Mouse (Mus musculus) CH12.LX (cell line): ENCODE measurements around the gene Cdkn2d. TPM values are rescaled to one million over a fixed set of nuclear protein-coding genes. Genes with fewer than 3 reads are reported as not detected.

Source experiments
- DNase-seq: peaks from one replicate; pipeline ENCODE4 v3.0.0-alpha.2; 2013; ENCODE audit errors: extremely low read depth
- H3K27ac ChIP-seq: 2 replicates; pipeline ENCODE4 v1.5.1; 2012; ENCODE audit warnings: low read depth, mild to moderate bottlenecking, control low read depth, moderate library complexity; ENCODE audit not compliant: insufficient read depth
- H3K27me3 ChIP-seq: replicated peaks from 2 replicates; pipeline ENCODE3; 2012; ENCODE audit warnings: inconsistent platforms
- H3K36me3 ChIP-seq, 2 experiments: replicated peaks in 1 of 2; 2 replicates each; pipeline versions ENCODE3 to v1.6.1; 2012; ENCODE audit warnings: inconsistent platforms in 1 of 2, low read length in 1 of 2, mild to moderate bottlenecking in 1 of 2, mixed read lengths in 1 of 2, moderate library complexity in 1 of 2; ENCODE audit not compliant: control insufficient read depth in 1 of 2, insufficient read depth in 1 of 2
- H3K4me1 ChIP-seq, 2 experiments: 2 replicates each; pipeline ENCODE4 v1.6.1; 2012; ENCODE audit warnings: inconsistent platforms in 1 of 2, moderate library complexity in 1 of 2; ENCODE audit not compliant: insufficient read depth in 2 of 2, control insufficient read depth in 1 of 2
- H3K4me2 ChIP-seq: 2 replicates; pipeline ENCODE4 v1.6.1; 2012; ENCODE audit warnings: low read depth, mild to moderate bottlenecking, control low read depth; ENCODE audit not compliant: poor library complexity, insufficient read depth, severe bottlenecking
- H3K4me3 ChIP-seq, 3 experiments: fragments of 150-350 bp in 1 of 3; sonication (generic) in 1 of 3; replicated peaks in 1 of 3; 2 replicates each; pipeline versions ENCODE3 to v1.5.1; 2011 to 2012; ENCODE audit warnings: low read depth in 2 of 3, low read length in 2 of 3, mild to moderate bottlenecking in 2 of 3, moderate library complexity in 2 of 3, control low read depth in 1 of 3, improper control_type of control experiment in 1 of 3, inconsistent platforms in 1 of 3, mixed read lengths in 1 of 3; ENCODE audit not compliant: poor library complexity in 1 of 3
- H3K79me2 ChIP-seq: replicated peaks from 2 replicates; pipeline ENCODE4 v1.6.1; 2012; ENCODE audit warnings: mild to moderate bottlenecking, moderate library complexity; ENCODE audit not compliant: control insufficient read depth, poor library complexity, insufficient read depth, severe bottlenecking; ENCODE audit errors: extremely low read depth
- H3K9ac ChIP-seq: 2 replicates; pipeline ENCODE4 v1.6.1; 2012; ENCODE audit warnings: low read depth, mild to moderate bottlenecking, control low read depth, moderate library complexity; ENCODE audit not compliant: insufficient read depth
- H3K9me3 ChIP-seq: replicated peaks from 2 replicates; pipeline ENCODE3; 2012; ENCODE audit warnings: low read length, inconsistent platforms, mixed read lengths
- CHD2 ChIP-seq: IDR thresholded peaks from 2 replicates; pipeline ENCODE4 v1.6.1; 2011; ENCODE audit warnings: low read length, improper control_type of control experiment
- CTCF ChIP-seq, 2 experiments: IDR thresholded peaks in 1 of 2; conservative IDR thresholded peaks in 1 of 2; 2 replicates each; pipeline ENCODE4 v1.5.1; 2011 to 2012; ENCODE audit warnings: low read depth in 2 of 2, low read length in 2 of 2, improper control_type of control experiment in 1 of 2, inconsistent platforms in 1 of 2, mild to moderate bottlenecking in 1 of 2, moderate library complexity in 1 of 2
- E2F4 ChIP-seq: IDR thresholded peaks from 2 replicates; pipeline ENCODE4 v1.6.1; 2011; ENCODE audit warnings: low read depth, low read length, improper control_type of control experiment; ENCODE audit not compliant: insufficient replicate concordance
- ETS1 ChIP-seq: conservative IDR thresholded peaks from 2 replicates; pipeline ENCODE4 v1.6.1; 2012; ENCODE audit warnings: low read depth, mild to moderate bottlenecking, inconsistent platforms, low read length, improper control_type of control experiment, moderate library complexity
- HCFC1 ChIP-seq: IDR thresholded peaks from 2 replicates; pipeline ENCODE4 v1.6.1; 2012; ENCODE audit warnings: low read depth, mild to moderate bottlenecking, inconsistent platforms, low read length, improper control_type of control experiment
- IRF4 ChIP-seq: IDR thresholded peaks from 2 replicates; pipeline ENCODE4 v1.6.1; 2014; ENCODE audit warnings: low read depth, mild to moderate bottlenecking, inconsistent platforms, low read length, improper control_type of control experiment
- JUND ChIP-seq: conservative IDR thresholded peaks from 2 replicates; pipeline ENCODE4 v1.6.1; 2011; ENCODE audit warnings: low read depth, low read length, improper control_type of control experiment
- KAT2A ChIP-seq: IDR thresholded peaks from 2 replicates; pipeline ENCODE4 v1.6.1; 2012; ENCODE audit warnings: low read length, improper control_type of control experiment, inconsistent platforms; ENCODE audit not compliant: insufficient replicate concordance
- MAX ChIP-seq: IDR thresholded peaks from 2 replicates; pipeline ENCODE4 v1.6.1; 2011; ENCODE audit warnings: low read length, improper control_type of control experiment
- MAZ ChIP-seq: IDR thresholded peaks from 2 replicates; pipeline ENCODE4 v1.6.1; 2012; ENCODE audit warnings: low read depth, mild to moderate bottlenecking, inconsistent platforms, low read length, improper control_type of control experiment, moderate library complexity
- MEF2A ChIP-seq: IDR thresholded peaks from 2 replicates; pipeline ENCODE4 v1.6.1; 2014; ENCODE audit warnings: low read depth, mild to moderate bottlenecking, inconsistent platforms, low read length, improper control_type of control experiment, borderline replicate concordance
- MXI1 ChIP-seq: IDR thresholded peaks from 2 replicates; pipeline ENCODE4 v1.6.1; 2011; ENCODE audit warnings: mild to moderate bottlenecking, low read depth, low read length, improper control_type of control experiment
- MYC ChIP-seq: IDR thresholded peaks from 2 replicates; pipeline ENCODE4 v1.6.1; 2011; ENCODE audit warnings: low read depth, mild to moderate bottlenecking, improper control_type of control experiment, low read length
- NRF1 ChIP-seq: IDR thresholded peaks from 2 replicates; pipeline ENCODE4 v1.6.1; 2014; ENCODE audit warnings: low read depth, mild to moderate bottlenecking, inconsistent platforms, low read length, improper control_type of control experiment, moderate library complexity
- POLR2A ChIP-seq: IDR thresholded peaks from 2 replicates; pipeline ENCODE4 v1.6.1; 2011; ENCODE audit warnings: low read depth, mild to moderate bottlenecking, improper control_type of control experiment, low read length
- POLR2AphosphoS2 ChIP-seq: IDR thresholded peaks from 2 replicates; pipeline ENCODE4 v1.6.1; 2011; ENCODE audit warnings: low read depth, low read length, improper control_type of control experiment
- RAD21 ChIP-seq: IDR thresholded peaks from 2 replicates; pipeline ENCODE4 v1.6.1; 2011; ENCODE audit warnings: low read depth, mild to moderate bottlenecking, low read length, improper control_type of control experiment, moderate library complexity
- SIN3A ChIP-seq: IDR thresholded peaks from 2 replicates; pipeline ENCODE4 v1.6.1; 2012; ENCODE audit warnings: low read length, improper control_type of control experiment, inconsistent platforms
- SMC3 ChIP-seq: IDR thresholded peaks from 2 replicates; pipeline ENCODE4 v1.6.1; 2011; ENCODE audit warnings: low read depth, low read length, improper control_type of control experiment
- TBP ChIP-seq: conservative IDR thresholded peaks from 2 replicates; pipeline ENCODE4 v1.6.1; 2011; ENCODE audit warnings: low read depth, low read length, improper control_type of control experiment
- USF1 ChIP-seq: IDR thresholded peaks from 2 replicates; pipeline ENCODE4 v1.6.1; 2014; ENCODE audit warnings: low read depth, mild to moderate bottlenecking, inconsistent platforms, low read length, improper control_type of control experiment
- USF2 ChIP-seq: conservative IDR thresholded peaks from 2 replicates; pipeline ENCODE4 v1.6.1; 2011; ENCODE audit warnings: low read depth, low read length, improper control_type of control experiment
- ZKSCAN1 ChIP-seq: IDR thresholded peaks from 2 replicates; pipeline ENCODE4 v1.6.1; 2012; ENCODE audit warnings: low read depth, inconsistent platforms, low read length, improper control_type of control experiment, borderline replicate concordance
- ZMIZ1 ChIP-seq: IDR thresholded peaks from 2 replicates; pipeline ENCODE4 v1.6.1; 2012; ENCODE audit warnings: low read depth, mild to moderate bottlenecking, inconsistent platforms, low read length, improper control_type of control experiment
- dilution Hi-C: fragments of 300-500 bp; cut with MboI; formaldehyde crosslinking; loops from 2 replicates; pipeline ENCODE4 v1.14.3; 2020; ENCODE audit warnings: low sequenced_read_pairs; ENCODE audit not compliant: extremely low pct_unique_long_range_greater_than_20kb, extremely low pct_ligation_motif_present
- in situ Hi-C: fragments of 300-500 bp; cut with MboI; formaldehyde crosslinking; loops from 3 replicates; pipeline ENCODE4 v1.14.3; 2019; ENCODE audit warnings: low sequenced_read_pairs, low pct_ligation_motif_present, low pct_unique_long_range_greater_than_20kb, mixed read lengths
- polyA plus RNA-seq: library from polyadenylated mRNA; unstranded; fragments of >175 nt; gene quantifications from 2 replicates; pipeline ENCODE4 v1.2.1, GENCODE M21; 2012; ENCODE audit warnings: low read depth; ENCODE audit not compliant: insufficient read length
- total RNA-seq, 2 experiments: library from RNA; depleted of rRNA; stranded (reverse); fragments of 300-350 nt in 1 of 2; fragments of >200 nt in 1 of 2; gene quantifications; 2 replicates each; pipeline ENCODE4 v1.2.3; 2012 to 2014

The Cdkn2d gene
- total and polyA plus RNA-seq, 3 experiments: 2.9 to 12.6 (median 7.1) TPM

GRCm38 (mm10) chr9:21309150-21309741, 18.0 kb upstream of the Cdkn2d start (continued):
- TF ChIP-seq POLR2AphosphoS2 (peak; percentile 44; the same call in 1 of the 2 replicates), CTCF (conservative IDR thresholded peaks at IDR 0.05 in 1 of 2, IDR thresholded peaks at IDR 0.05 in 1 of 2; ENCODE audit: low read depth in 2 of 2, low read length in 2 of 2) (no peak), ZMIZ1 (peak; percentile 73), HCFC1 (peak; percentile 33; the same call in 1 of the 2 replicates), MAX (peak; percentile 65; the same call in 1 of the 2 replicates), SMC3 (no peak), MXI1 (peak; percentile 83), RAD21 (no peak), TBP (peak; percentile 77), POLR2A (peak; percentile 55), USF2 (no peak), ZKSCAN1 (no peak), MAZ (no peak; the same call in none of the 2 replicates), IRF4 (no peak), KAT2A (0 out of 2 replicates have a peak, but pooled peaks have one; percentile 54), SIN3A (peak; percentile 74)

DNA sequence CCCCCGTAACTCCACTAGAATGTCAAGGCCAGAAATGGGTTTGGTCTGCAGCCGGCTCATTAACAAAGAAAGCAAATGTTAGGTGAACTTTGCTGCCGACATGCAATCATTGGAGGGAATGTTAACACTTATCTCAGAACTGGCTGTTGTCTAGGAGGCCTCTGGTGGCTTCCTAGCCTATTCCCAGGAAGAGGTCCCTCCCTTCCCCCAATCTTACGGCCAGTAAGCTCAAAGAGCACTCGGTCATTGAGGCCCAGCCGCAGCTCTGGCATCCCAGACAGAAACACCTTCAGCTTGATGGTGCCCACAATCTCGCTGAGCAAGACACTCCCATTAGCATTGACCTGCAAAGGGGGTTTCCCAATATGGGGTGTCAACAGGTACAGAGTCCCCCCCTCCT, 13.9 kb upstream of the Cdkn2d start:
- in situ Hi-C loops (no loop called here), dilution Hi-C loops (no loop called here)
- no peak for TF ChIP-seq POLR2A
- peaks cover 8 to 17% of the 10 kb centered on the region in 2 experiments for H3K4me1 ChIP-seq
- no peak overlapping the region for H3K27ac ChIP-seq
- H3K9me3 ChIP-seq: peaks cover 4% of the 10 kb centered on the region
- H3K27me3 ChIP-seq: no peaks in the 10 kb centered on the region
- H3K9ac ChIP-seq: no peak overlapping the region
- no peak overlapping the region for H3K4me3 ChIP-seq
- no peaks in the 10 kb centered on the region for H3K36me3 ChIP-seq
- DNase-seq: no peak
- no peaks in the 10 kb centered on the region for H3K79me2 ChIP-seq
- H3K4me2 ChIP-seq: no peak overlapping the region

GRCm38 (mm10) chr9:21299014-21299413, 7.8 kb upstream of the Cdkn2d start:
- no peak overlapping the region for H3K27ac ChIP-seq
- in situ Hi-C loops: no loop called here
- H3K36me3 ChIP-seq: no peaks in the 10 kb centered on the region
- peaks cover 4% of the 10 kb centered on the region for H3K27me3 ChIP-seq
- no peak for DNase-seq
- H3K79me2 ChIP-seq: no peaks in the 10 kb centered on the region
- no peak overlapping the region for H3K4me3 ChIP-seq
- H3K9ac ChIP-seq: no peak overlapping the region
- no peak overlapping the region for H3K4me2 ChIP-seq
- no peaks in the 10 kb centered on the region for H3K4me1 ChIP-seq
- dilution Hi-C loops: no loop called here
- TF ChIP-seq KAT2A (no peak), USF1 (no peak), ZKSCAN1 (no peak), ETS1 (no peak), E2F4 (no peak), USF2 (no peak), ZMIZ1 (no peak), MEF2A (no peak), POLR2AphosphoS2 (no peak), MAX (no peak), TBP (no peak), CTCF (conservative IDR thresholded peaks at IDR 0.05 in 1 of 2, IDR thresholded peaks at IDR 0.05 in 1 of 2; ENCODE audit: low read depth in 2 of 2, low read length in 2 of 2) (no peak), CHD2 (no peak), SMC3 (no peak), NRF1 (no peak), JUND (no peak), MYC (no peak), MXI1 (no peak)
- peaks cover 9% of the 10 kb centered on the region for H3K9me3 ChIP-seq
